Mouse (Mus musculus) olfactory bulb, adult 2 months (tissue): ENCODE measurements around the gene Gm10142.

ENCODE experiments used
- CTCF ChIP-seq: fragments of 200-500 bp; IDR thresholded peaks from 2 replicates; pipeline ENCODE4 v1.5.1; 2012; ENCODE audit warnings: low read depth, mild to moderate bottlenecking, low read length, moderate library complexity; ENCODE audit not compliant: insufficient read depth
- POLR2A ChIP-seq: fragments of 200-500 bp; IDR thresholded peaks from 2 replicates; pipeline ENCODE4 v1.6.1; 2012; ENCODE audit warnings: mild to moderate bottlenecking, low read depth, low read length, moderate library complexity; ENCODE audit not compliant: insufficient read depth

- TF ChIP-seq POLR2A (no peak), CTCF (no peak)
These were observed 20.3 kb downstream of the Gm10142 start for GRCm38 (mm10) chr10:77735928-77736327.
